Mouse (Mus musculus) embryonic facial prominence, embryonic 10.5 days (tissue): Measurements from ENCODE around the gene Tyr. TPM values are rescaled to one million over a fixed set of nuclear protein-coding genes. Genes with fewer than 3 reads are reported as not detected.
A peak's percentile ranks its signal among the peaks of the same experiment; 100 is the strongest.
"Not testable (repeated sequence)": the region's sequence is repeated elsewhere in the genome, so short reads cannot be mapped to it uniquely, and the experiment has no call there.

ENCODE experiments used
- DNase-seq: peaks from one replicate; pipeline ENCODE4 v3.0.0-alpha.2; 2017; ENCODE audit warnings: low spot score
- H3K27ac ChIP-seq: fragments of 300-500 bp; sonication (generic); replicated peaks from 2 replicates; pipeline ENCODE4 v1.5.1; 2016; ENCODE audit warnings: mild to moderate bottlenecking
- H3K27me3 ChIP-seq: fragments of 300-500 bp; sonication (generic); replicated peaks from 2 replicates; pipeline ENCODE4 v1.6.1; 2016; ENCODE audit warnings: low read depth, mild to moderate bottlenecking; ENCODE audit not compliant: poor library complexity, severe bottlenecking
- H3K36me3 ChIP-seq: fragments of 300-500 bp; sonication (generic); replicated peaks from 2 replicates; pipeline ENCODE4 v1.6.1; 2016; ENCODE audit warnings: mild to moderate bottlenecking, moderate library complexity
- H3K4me1 ChIP-seq: fragments of 300-500 bp; sonication (generic); 2 replicates; pipeline ENCODE4 v1.6.1; 2016
- H3K4me3 ChIP-seq: fragments of 300-500 bp; sonication (generic); 2 replicates; pipeline ENCODE4 v1.5.1; 2016; ENCODE audit warnings: mild to moderate bottlenecking, moderate library complexity
- H3K9me3 ChIP-seq: fragments of 300-500 bp; sonication (generic); 2 replicates; pipeline ENCODE4 v1.6.1; 2016; ENCODE audit warnings: mild to moderate bottlenecking
- WGBS: fragments of 180-500 bp; shearing (Covaris S2); methylation state at CpG from one replicate; pipeline ENCODE4 v1.1.7; 2016; 5-methylcytosine and 5-hydroxymethylcytosine counted together
- polyA plus RNA-seq: library from polyadenylated mRNA; unstranded; fragments of >200 nt; fragmentation: Nextera tagmentation; extraction: Ambion mirVana; gene quantifications from 2 replicates; pipeline ENCODE4 v1.2.1, GENCODE M21; 2016

Gene Tyr
- polyA plus RNA-seq: 0.53 and 1.3 TPM in 2 replicates

GRCm38 (mm10) chr7:87493412-87493811, at the start of gene Tyr:
Gene Tyr, minus strand, starts transcription at chr7:87493512.
- no peaks in the 10 kb centered on the region for H3K4me1 ChIP-seq
- H3K27ac ChIP-seq: no peak within 1 kb of the TSS
- no peaks in the 10 kb centered on the region for H3K36me3 ChIP-seq
- no peak within 1 kb of the TSS for H3K4me3 ChIP-seq
- no peaks in the 10 kb centered on the region for H3K27me3 ChIP-seq
- DNase-seq: no peak
- H3K9me3 ChIP-seq: no peaks in the 10 kb centered on the region

- H3K4me3 ChIP-seq: no peak overlapping the region
- no peaks in the 10 kb centered on the region for H3K4me1 ChIP-seq
- no peak for DNase-seq
- H3K36me3 ChIP-seq: no peaks in the 10 kb centered on the region
- H3K27me3 ChIP-seq: no peaks in the 10 kb centered on the region
- H3K27ac ChIP-seq: no peak overlapping the region
- no peaks in the 10 kb centered on the region for H3K9me3 ChIP-seq
These were observed 45.7 kb upstream of the Tyr start for GRCm38 (mm10) chr7:87539031-87539430.

DNA sequence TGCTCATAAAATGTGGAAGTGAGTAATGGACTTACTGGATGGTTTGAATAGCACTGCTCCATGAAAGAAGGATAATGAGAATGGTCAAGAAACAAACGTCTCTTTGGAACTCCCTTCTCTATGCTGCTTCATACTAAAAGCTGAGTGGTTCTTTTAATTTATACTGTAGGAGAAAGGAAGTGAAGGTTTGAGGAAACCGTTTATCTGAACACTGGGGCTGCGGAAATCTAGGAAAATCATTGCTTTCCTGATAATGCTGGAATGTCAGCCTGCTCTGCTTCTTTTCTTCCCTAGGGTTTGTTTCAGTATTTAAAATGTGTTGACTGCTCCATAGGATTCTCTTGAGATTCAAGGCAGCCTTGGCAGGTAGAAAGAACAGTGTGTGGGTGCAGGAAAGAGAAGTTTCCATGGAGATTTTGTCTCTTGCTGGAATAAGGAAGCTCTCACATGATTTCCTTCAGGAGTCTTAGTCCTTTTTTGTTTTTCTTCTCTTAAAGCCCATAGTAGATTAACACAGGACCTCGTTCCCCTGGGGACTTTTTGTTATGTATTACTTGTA, 891 bp upstream of the Tyr start:
- WGBS: 20% methylated on average over 4 of the region's 4 CpGs
- no peaks in the 10 kb centered on the region for H3K4me1 ChIP-seq
- H3K9me3 ChIP-seq: no peaks in the 10 kb centered on the region
- no peak overlapping the region for H3K27ac ChIP-seq
- H3K36me3 ChIP-seq: no peaks in the 10 kb centered on the region
- no peak overlapping the region for H3K4me3 ChIP-seq
- no peak for DNase-seq
- H3K27me3 ChIP-seq: no peaks in the 10 kb centered on the region

- DNase-seq: no peak
- 82% methylated on average over 3 of the region's 3 CpGs for WGBS
- H3K4me1 ChIP-seq: no peaks in the 10 kb centered on the region
- no peak overlapping the region for H3K27ac ChIP-seq
- no peaks in the 10 kb centered on the region for H3K9me3 ChIP-seq
- H3K36me3 ChIP-seq: no peaks in the 10 kb centered on the region
- no peak overlapping the region for H3K4me3 ChIP-seq
- no peaks in the 10 kb centered on the region for H3K27me3 ChIP-seq
These were observed 5.3 kb downstream of the Tyr start for GRCm38 (mm10) chr7:87488024-87488423.

- Histone ChIP-seq H3K9me3 (no peaks in the 10 kb centered on the region), H3K4me1 (no peaks in the 10 kb centered on the region), H3K4me3 (no peak overlapping the region), H3K36me3 (no peaks in the 10 kb centered on the region), H3K27me3 (no peaks in the 10 kb centered on the region), H3K27ac (no peak overlapping the region)
- WGBS: 88% methylated on average over 1 of the region's 1 CpGs
- DNase-seq: no peak
These were observed 80.0 kb downstream of the Tyr start for GRCm38 (mm10) chr7:87413271-87413670.

- not testable (repeated sequence) for H3K4me3 ChIP-seq, H3K36me3 ChIP-seq, H3K27ac ChIP-seq, H3K27me3 ChIP-seq, H3K4me1 ChIP-seq, H3K9me3 ChIP-seq
- 8% methylated on average over 4 of the region's 4 CpGs for WGBS
- DNase-seq: peak; percentile 17
These were observed 81.9 kb downstream of the Tyr start for GRCm38 (mm10) chr7:87411373-87411772.

- WGBS: 96% methylated on average over 7 of the region's 7 CpGs
- Histone ChIP-seq H3K27me3 (no peaks in the 10 kb centered on the region), H3K9me3 (no peaks in the 10 kb centered on the region)
These were observed 96.3 kb downstream of the Tyr start for GRCm38 (mm10) chr7:87397023-87397422.

GRCm38 (mm10) chr7:87374935-87375334, 118.4 kb downstream of the Tyr start:
- Histone ChIP-seq H3K9me3 (no peaks in the 10 kb centered on the region), H3K27ac (no peak overlapping the region), H3K27me3 (no peaks in the 10 kb centered on the region), H3K4me1 (no peaks in the 10 kb centered on the region), H3K36me3 (0 out of 2 replicates have a peak, but pooled peaks cover 4% of the 10 kb centered on the region), H3K4me3 (no peak overlapping the region)
- DNase-seq: no peak
- 65% methylated on average over 2 of the region's 2 CpGs for WGBS

More at GRCm38 (mm10) chr7:87397023-87397422, 96.3 kb downstream of the Tyr start:
- Histone ChIP-seq H3K36me3 (no peaks in the 10 kb centered on the region), H3K4me1 (no peaks in the 10 kb centered on the region), H3K27ac (no peak overlapping the region), H3K4me3 (no peak overlapping the region)
- no peak for DNase-seq

Other genes with a start within 250 kb of the Tyr start
- gene Nox4, start 247.4 kb downstream of the Tyr start, polyA plus RNA-seq: 5.2 and 5.7 TPM in 2 replicates
- 0.07 TPM in 1 of 2 replicates, not detected in the other for gene Grm5, start 90.7 kb upstream of the Tyr start, polyA plus RNA-seq